Mouse (Mus musculus) myocyte (in vitro differentiated cells): ENCODE measurements around the gene Ttll5. TPM values are rescaled to one million over a fixed set of nuclear protein-coding genes. Genes with fewer than 3 reads are reported as not detected.

Experiments used
- H3K27me3 ChIP-seq: one replicate; pipeline ENCODE4 v1.6.1; 2011; ENCODE audit not compliant: control insufficient read depth, insufficient read depth, insufficient read length
- H3K36me3 ChIP-seq: one replicate; pipeline ENCODE4 v1.6.1; 2011; ENCODE audit not compliant: control insufficient read depth, insufficient read depth
- H3K4me2 ChIP-seq: one replicate; pipeline ENCODE4 v1.6.1; 2011; ENCODE audit warnings: low read depth, control low read depth
- H3K4me3 ChIP-seq: one replicate; pipeline ENCODE4 v1.5.1; 2011; ENCODE audit warnings: mild to moderate bottlenecking, control low read depth, moderate library complexity
- H3K79me2 ChIP-seq: one replicate; pipeline ENCODE4 v1.6.1; 2011; ENCODE audit not compliant: control insufficient read depth, insufficient read depth
- H3ac ChIP-seq: one replicate; pipeline ENCODE4 v1.6.1; 2011; ENCODE audit not compliant: control insufficient read depth, insufficient read length
- CEBPB ChIP-seq: IDR thresholded peaks from 2 replicates; pipeline ENCODE4 v1.6.1; 2011; ENCODE audit warnings: mild to moderate bottlenecking, moderate library complexity; ENCODE audit not compliant: poor library complexity, insufficient read depth, severe bottlenecking
- E2F4 ChIP-seq: IDR thresholded peaks from one replicate; pipeline ENCODE4 v1.6.1; 2011; ENCODE audit warnings: mild to moderate bottlenecking, control low read depth, moderate library complexity; ENCODE audit not compliant: insufficient read depth
- MAX ChIP-seq: IDR thresholded peaks from one replicate; pipeline ENCODE4 v1.6.1; 2011; ENCODE audit warnings: low read depth, mild to moderate bottlenecking, control low read depth
- MYOD1 ChIP-seq, 3 experiments: IDR thresholded peaks; one replicate each; pipeline ENCODE4 v1.6.1; 2011; ENCODE audit warnings: control low read depth in 2 of 3, low read depth in 2 of 3, mild to moderate bottlenecking in 2 of 3, moderate library complexity in 1 of 3; ENCODE audit not compliant: insufficient read length in 2 of 3, control insufficient read depth in 1 of 3
- MYOG ChIP-seq, 3 experiments: IDR thresholded peaks; one replicate each; pipeline ENCODE4 v1.6.1; 2011; ENCODE audit warnings: control low read depth in 2 of 3, low read depth in 2 of 3, mild to moderate bottlenecking in 2 of 3; ENCODE audit not compliant: insufficient read length in 2 of 3, control insufficient read depth in 1 of 3, insufficient read depth in 1 of 3
- POLR2A ChIP-seq: IDR thresholded peaks from one replicate; pipeline ENCODE4 v1.6.1; 2011; ENCODE audit warnings: low read depth, mild to moderate bottlenecking, control low read depth, moderate library complexity; ENCODE audit not compliant: insufficient read length
- POLR2AphosphoS2 ChIP-seq: IDR thresholded peaks from one replicate; pipeline ENCODE4 v1.6.1; 2011; ENCODE audit warnings: low read depth, control low read depth; ENCODE audit not compliant: insufficient read length
- REST ChIP-seq: IDR thresholded peaks from one replicate; pipeline ENCODE4 v1.6.1; 2011; ENCODE audit warnings: mild to moderate bottlenecking, control low read depth, moderate library complexity; ENCODE audit not compliant: insufficient read depth, insufficient read length
- SRF ChIP-seq: IDR thresholded peaks from one replicate; pipeline ENCODE4 v1.6.1; 2011; ENCODE audit warnings: low read depth; ENCODE audit not compliant: control insufficient read depth, insufficient read length
- TCF12 ChIP-seq: IDR thresholded peaks from one replicate; pipeline ENCODE4 v1.6.1; 2011; ENCODE audit warnings: mild to moderate bottlenecking, control low read depth; ENCODE audit not compliant: poor library complexity, insufficient read depth, severe bottlenecking
- TCF3 ChIP-seq: IDR thresholded peaks from one replicate; pipeline ENCODE4 v1.6.1; 2011; ENCODE audit warnings: low read depth, control low read depth; ENCODE audit not compliant: insufficient read length
- USF1 ChIP-seq: IDR thresholded peaks from one replicate; pipeline ENCODE4 v1.6.1; 2011; ENCODE audit warnings: low read depth, mild to moderate bottlenecking, control low read depth, moderate library complexity
- polyA plus RNA-seq: library from polyadenylated mRNA; unstranded; fragments of >200 nt; fragmentation: generic; extraction: Trizol; gene quantifications from one replicate; pipeline ENCODE4 v1.2.1, GENCODE M21; 2012; ENCODE audit warnings: missing spikeins

The Ttll5 gene
- polyA plus RNA-seq, 1 experiment: 36.2 TPM

DNA sequence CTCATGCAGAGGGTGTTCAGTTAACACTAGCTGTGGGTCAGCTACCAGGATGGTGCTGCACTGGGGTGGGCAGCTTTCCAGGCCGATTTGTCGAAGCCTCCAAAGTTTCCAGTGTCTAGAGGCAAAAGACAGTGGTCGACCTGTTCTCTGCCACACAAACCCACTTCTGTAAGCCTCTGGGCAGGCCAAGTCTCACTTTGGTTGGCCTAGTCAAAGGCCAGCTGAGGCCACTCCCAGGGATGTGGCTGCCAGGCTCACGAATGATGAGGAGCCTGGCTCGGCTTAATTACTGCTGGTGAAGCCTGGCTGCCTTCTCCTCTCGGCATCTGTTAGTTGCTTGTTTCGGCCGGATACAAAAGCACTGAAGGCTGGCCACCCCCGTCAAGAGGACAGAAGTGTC, 24.4 kb upstream of the Ttll5 start:
- no peak overlapping the region for H3K4me3 ChIP-seq
- no peak overlapping the region for H3ac ChIP-seq
- no peak overlapping the region for H3K4me2 ChIP-seq
- peaks cover 7% of the 10 kb centered on the region for H3K27me3 ChIP-seq
- TF ChIP-seq TCF3: no peak
- no peak for TF ChIP-seq POLR2AphosphoS2
- TF ChIP-seq MYOD1 (IDR thresholded peaks at IDR 0.05; ENCODE audit: control insufficient read depth in 1 of 3, insufficient read length in 2 of 3, low read depth in 2 of 3): no peak
- no peak for TF ChIP-seq REST
- no peak for TF ChIP-seq CEBPB
- no peak for TF ChIP-seq SRF
- TF ChIP-seq USF1: no peak
- TF ChIP-seq E2F4: no peak
- no peak for TF ChIP-seq MAX
- no peak for TF ChIP-seq MYOG (IDR thresholded peaks at IDR 0.05; ENCODE audit: control insufficient read depth in 1 of 3, insufficient read depth in 1 of 3, insufficient read length in 2 of 3, low read depth in 2 of 3)
- TF ChIP-seq TCF12: no peak
- TF ChIP-seq POLR2A: no peak
- no peaks in the 10 kb centered on the region for H3K79me2 ChIP-seq
- H3K36me3 ChIP-seq: no peaks in the 10 kb centered on the region

DNA sequence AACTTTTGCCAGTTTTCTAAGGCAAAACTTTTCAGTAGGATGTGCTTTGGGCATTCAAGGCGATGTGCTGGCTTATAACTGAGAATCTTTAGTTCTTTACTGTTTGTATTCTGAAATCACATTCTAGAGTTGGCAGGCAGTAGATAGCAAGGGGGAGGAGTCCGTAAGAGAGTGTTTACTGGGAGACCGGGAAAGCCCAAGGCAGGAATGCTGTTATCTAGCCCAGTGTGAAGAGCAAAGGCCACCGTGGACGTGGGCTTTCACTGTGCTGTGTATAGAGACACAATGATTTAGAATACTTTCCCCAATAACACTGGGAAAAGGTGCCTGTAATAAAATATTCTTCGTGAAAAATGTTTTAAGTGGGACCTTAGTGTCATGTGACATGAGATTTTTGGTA, 14.7 kb upstream of the Ttll5 start:
- no peak overlapping the region for H3K4me2 ChIP-seq
- no peak overlapping the region for H3K4me3 ChIP-seq
- H3K27me3 ChIP-seq: no peaks in the 10 kb centered on the region
- TF ChIP-seq CEBPB: no peak
- no peaks in the 10 kb centered on the region for H3K79me2 ChIP-seq
- peaks cover 16% of the 10 kb centered on the region for H3K36me3 ChIP-seq
- no peak overlapping the region for H3ac ChIP-seq

DNA sequence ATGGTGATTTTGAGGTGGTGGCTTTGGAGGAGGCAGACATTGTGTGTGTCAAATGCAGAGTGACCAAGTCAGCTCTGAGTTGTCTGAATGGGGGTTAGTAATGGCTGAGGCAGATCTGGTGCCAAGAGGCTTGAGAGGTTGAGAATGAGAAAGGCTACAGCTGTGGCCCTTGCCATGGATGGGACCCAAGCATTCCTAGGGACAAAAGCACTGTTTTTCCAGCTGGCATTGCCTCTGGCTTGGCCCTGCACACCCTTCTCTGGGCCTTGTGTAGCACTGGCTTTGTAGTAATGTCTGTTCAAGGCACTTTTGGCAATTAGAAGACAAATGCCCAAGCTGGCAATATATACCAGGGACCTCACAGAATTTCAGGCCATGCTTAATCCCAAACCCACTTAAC, 13.5 kb upstream of the Ttll5 start:
- Histone ChIP-seq H3K79me2 (no peaks in the 10 kb centered on the region), H3K4me2 (no peak overlapping the region), H3ac (no peak overlapping the region), H3K27me3 (no peaks in the 10 kb centered on the region), H3K36me3 (peaks cover 16% of the 10 kb centered on the region), H3K4me3 (no peak overlapping the region)
- TF ChIP-seq USF1: no peak
- TF ChIP-seq E2F4: no peak
- TF ChIP-seq MAX: no peak
- TF ChIP-seq REST: no peak
- TF ChIP-seq MYOG (IDR thresholded peaks at IDR 0.05; ENCODE audit: control insufficient read depth in 1 of 3, insufficient read depth in 1 of 3, insufficient read length in 2 of 3, low read depth in 2 of 3): no peak
- TF ChIP-seq POLR2AphosphoS2: no peak
- TF ChIP-seq TCF12: no peak
- no peak for TF ChIP-seq CEBPB
- no peak for TF ChIP-seq POLR2A
- TF ChIP-seq MYOD1 (IDR thresholded peaks at IDR 0.05; ENCODE audit: control insufficient read depth in 1 of 3, insufficient read length in 2 of 3, low read depth in 2 of 3): no peak

DNA sequence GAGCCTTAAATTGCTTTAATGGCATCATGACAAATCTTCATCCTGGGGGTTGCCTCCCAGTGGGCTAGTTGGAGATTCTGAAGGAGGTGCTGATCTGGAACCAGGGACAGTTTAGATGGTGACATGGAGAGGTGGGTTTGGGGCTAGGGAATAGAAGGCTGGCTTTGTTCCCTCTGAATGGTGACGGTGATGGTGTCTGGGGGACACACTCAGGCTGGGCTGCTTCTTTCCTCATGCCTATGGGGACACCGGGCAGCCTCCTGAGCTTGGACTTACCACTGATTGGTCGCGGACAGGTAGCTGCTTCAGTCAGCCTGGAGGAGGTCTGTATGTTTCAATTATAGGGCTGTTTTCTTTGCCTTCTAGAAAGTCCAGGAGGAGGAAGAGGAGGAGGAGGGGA, 12.8 kb upstream of the Ttll5 start:
- Histone ChIP-seq H3ac (no peak overlapping the region), H3K36me3 (peaks cover 16% of the 10 kb centered on the region), H3K4me3 (no peak overlapping the region), H3K27me3 (no peaks in the 10 kb centered on the region), H3K79me2 (no peaks in the 10 kb centered on the region), H3K4me2 (no peak overlapping the region)
- TF ChIP-seq CEBPB: no peak
- no peak for TF ChIP-seq MAX
- TF ChIP-seq POLR2A: no peak
- TF ChIP-seq REST: no peak
- no peak for TF ChIP-seq MYOD1 (IDR thresholded peaks at IDR 0.05; ENCODE audit: control insufficient read depth in 1 of 3, insufficient read length in 2 of 3, low read depth in 2 of 3)
- no peak for TF ChIP-seq E2F4
- no peak for TF ChIP-seq SRF
- TF ChIP-seq USF1: no peak
- no peak for TF ChIP-seq MYOG (IDR thresholded peaks at IDR 0.05; ENCODE audit: control insufficient read depth in 1 of 3, insufficient read depth in 1 of 3, insufficient read length in 2 of 3, low read depth in 2 of 3)
- no peak for TF ChIP-seq TCF12
- no peak for TF ChIP-seq TCF3
- TF ChIP-seq POLR2AphosphoS2: no peak

DNA sequence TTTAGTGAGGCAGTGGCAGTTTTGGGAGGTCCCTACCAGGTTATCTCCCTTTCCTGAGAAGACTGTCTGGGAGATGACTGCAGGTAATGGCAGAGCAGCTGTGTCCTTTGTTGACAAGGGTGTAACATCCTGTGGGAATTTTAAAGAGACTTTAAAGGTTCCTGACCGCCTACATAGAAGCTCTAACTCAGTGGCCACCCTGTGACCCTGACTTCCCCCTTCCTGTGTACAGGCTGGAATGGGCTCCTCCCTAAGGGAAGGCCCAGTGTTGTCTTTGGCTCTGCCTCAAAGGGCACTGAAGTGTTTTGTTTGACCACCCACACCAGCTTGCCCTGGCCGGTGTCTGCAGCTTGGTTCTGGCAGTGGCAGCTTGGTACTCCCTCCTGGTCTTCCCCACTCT, 10.9 kb upstream of the Ttll5 start:
- no peak overlapping the region for H3ac ChIP-seq
- H3K4me2 ChIP-seq: no peak overlapping the region
- TF ChIP-seq REST (no peak), MAX (no peak), E2F4 (no peak), CEBPB (no peak), MYOD1 (IDR thresholded peaks at IDR 0.05; ENCODE audit: control insufficient read depth in 1 of 3, insufficient read length in 2 of 3, low read depth in 2 of 3) (no peak), TCF3 (no peak), SRF (no peak), USF1 (no peak), MYOG (IDR thresholded peaks at IDR 0.05; ENCODE audit: control insufficient read depth in 1 of 3, insufficient read depth in 1 of 3, insufficient read length in 2 of 3, low read depth in 2 of 3) (no peak), POLR2AphosphoS2 (no peak), POLR2A (no peak), TCF12 (no peak)
- H3K27me3 ChIP-seq: no peaks in the 10 kb centered on the region
- H3K79me2 ChIP-seq: no peaks in the 10 kb centered on the region
- H3K4me3 ChIP-seq: no peak overlapping the region
- H3K36me3 ChIP-seq: peaks cover 28% of the 10 kb centered on the region
